Mouse (Mus musculus): ENCODE data around the gene Spo11. TPM values are rescaled to one million over a fixed set of nuclear protein-coding genes. Genes with fewer than 3 reads are reported as not detected.

Spo11 gene
- total and polyA plus RNA-seq, 3 experiments = 0.16 to 0.34 TPM; not detected in 1

DNA sequence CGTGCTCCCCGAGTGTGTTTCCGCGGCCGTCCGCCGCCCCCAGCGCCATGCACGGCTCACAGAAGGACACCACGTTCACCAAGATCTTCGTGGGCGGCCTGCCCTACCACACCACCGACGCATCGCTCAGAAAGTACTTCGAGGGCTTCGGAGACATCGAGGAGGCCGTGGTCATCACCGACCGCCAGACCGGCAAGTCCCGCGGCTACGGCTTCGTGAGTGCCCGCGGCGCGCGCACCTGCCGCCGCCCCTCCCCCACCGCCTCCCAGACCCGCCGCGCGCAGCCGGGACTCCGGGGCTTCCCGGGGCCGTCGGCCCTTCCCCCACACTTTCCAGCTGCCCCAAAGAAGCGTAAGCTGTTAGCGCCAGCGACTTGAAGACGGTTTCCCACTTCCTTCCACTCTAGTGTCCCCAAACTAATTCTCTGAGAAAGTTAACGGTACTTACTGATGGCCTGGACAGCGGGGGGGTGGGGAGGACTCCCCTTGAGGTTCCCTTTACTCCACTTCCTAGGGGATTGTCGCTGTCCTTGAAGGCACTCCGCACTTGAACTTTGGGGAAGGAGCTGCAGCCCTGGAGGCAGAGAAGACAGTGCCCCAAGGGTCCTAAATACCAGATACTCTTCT lies 44.7 kb downstream of the Spo11 start:
- in situ Hi-C loops (cut with MboI; ENCODE audit: low pct_ligation_motif_present, low pct_unique_long_range_greater_than_20kb, low sequenced_read_pairs) (loop anchor here (25.0 kb wide), 1 partner anchor 140 kb away; the partner anchor contains the start of gene Pck1), dilution Hi-C loops (cut with MboI; ENCODE audit: extremely low pct_ligation_motif_present, extremely low pct_unique_long_range_greater_than_20kb, low sequenced_read_pairs) (no loop called here)
- Histone ChIP-seq H3K36me3 (replicated peaks in 1 of 2; ENCODE audit: control insufficient read depth in 1 of 2, insufficient read depth in 1 of 2, low read length in 1 of 2) (peaks cover 13 to 42% of the 10 kb centered on the region in 2 experiments), H3K4me2 (ENCODE audit: insufficient read depth, low read depth, poor library complexity, severe bottlenecking) (peak overlapping the region; percentile 70), H3K79me2 (replicated peaks; ENCODE audit: control insufficient read depth, extremely low read depth, insufficient read depth, poor library complexity, severe bottlenecking) (peaks cover 21% of the 10 kb centered on the region), H3K27ac (ENCODE audit: insufficient read depth, low read depth) (peak overlapping the region; percentile 55), H3K4me3 (replicated peaks in 1 of 3; ENCODE audit: low read depth in 2 of 3, low read length in 2 of 3, poor library complexity in 1 of 3) (peak overlapping the region; percentile 72 to 87 (median 79)), H3K27me3 (replicated peaks) (peaks cover 6% of the 10 kb centered on the region), H3K4me1 (ENCODE audit: control insufficient read depth in 1 of 2, insufficient read depth in 2 of 2) (peaks cover 63 to 84% of the 10 kb centered on the region in 2 experiments), H3K9ac (ENCODE audit: insufficient read depth, low read depth) (peak overlapping the region; percentile 62), H3K9me3 (replicated peaks; ENCODE audit: low read length) (no peaks in the 10 kb centered on the region)
- peak; percentile 73 for DNase-seq (ENCODE audit: extremely low read depth)
- no peak; the same call in 1 of the 2 replicates for TF ChIP-seq RAD21 (IDR thresholded peaks at IDR 0.05; ENCODE audit: low read depth, low read length)
- peak; percentile 57; the same call in 1 of the 2 replicates for TF ChIP-seq MEF2A (IDR thresholded peaks at IDR 0.05; ENCODE audit: borderline replicate concordance, low read depth, low read length)
- no peak for TF ChIP-seq POLR2A (IDR thresholded peaks at IDR 0.05; ENCODE audit: low read depth, low read length)
- 0 out of 2 replicates have a peak, but pooled peaks have one; percentile 30 for TF ChIP-seq RCOR1 (conservative IDR thresholded peaks at IDR 0.05; ENCODE audit: low read depth, low read length)
- TF ChIP-seq NELFE (IDR thresholded peaks at IDR 0.05; ENCODE audit: low read depth, low read length) = no peak
- no peak for TF ChIP-seq GABPA (IDR thresholded peaks at IDR 0.05; ENCODE audit: insufficient replicate concordance, low read depth, low read length)
- no peak for TF ChIP-seq TBP (conservative IDR thresholded peaks at IDR 0.05; ENCODE audit: low read depth, low read length)
- TF ChIP-seq EP300 (IDR thresholded peaks at IDR 0.05; ENCODE audit: low read length) = 0 out of 2 replicates have a peak, but pooled peaks have one; percentile 22
- TF ChIP-seq MAZ (IDR thresholded peaks at IDR 0.05; ENCODE audit: low read depth, low read length) = no peak
- peak; percentile 30 for TF ChIP-seq HCFC1 (IDR thresholded peaks at IDR 0.05; ENCODE audit: low read depth, low read length)
- TF ChIP-seq CTCF (conservative IDR thresholded peaks at IDR 0.05 in 1 of 2, IDR thresholded peaks at IDR 0.05 in 1 of 2; ENCODE audit: low read depth in 2 of 2, low read length in 2 of 2) = no peak
- no peak; the same call in 1 of the 2 replicates for TF ChIP-seq MAX (IDR thresholded peaks at IDR 0.05; ENCODE audit: low read length)
- TF ChIP-seq JUND (conservative IDR thresholded peaks at IDR 0.05; ENCODE audit: low read depth, low read length) = no peak
- no peak for TF ChIP-seq USF1 (IDR thresholded peaks at IDR 0.05; ENCODE audit: low read depth, low read length)
- no peak for TF ChIP-seq USF2 (conservative IDR thresholded peaks at IDR 0.05; ENCODE audit: low read depth, low read length)
- TF ChIP-seq CHD1 (IDR thresholded peaks at IDR 0.05; ENCODE audit: low read depth, low read length) = no peak
- no peak for TF ChIP-seq JUN (IDR thresholded peaks at IDR 0.05; ENCODE audit: insufficient read depth, low read depth, low read length)
- TF ChIP-seq ZNF384 (IDR thresholded peaks at IDR 0.05; ENCODE audit: low read depth, low read length) = no peak
- no peak for TF ChIP-seq ZMIZ1 (IDR thresholded peaks at IDR 0.05; ENCODE audit: low read depth, low read length)
- peak; percentile 67 for TF ChIP-seq MXI1 (IDR thresholded peaks at IDR 0.05; ENCODE audit: low read depth, low read length)
- TF ChIP-seq ELF1 (IDR thresholded peaks at IDR 0.05; ENCODE audit: low read depth, low read length) = peak; percentile 46; the same call in 1 of the 2 replicates
- peak; percentile 93 for TF ChIP-seq SIN3A (IDR thresholded peaks at IDR 0.05; ENCODE audit: low read length)
- no peak for TF ChIP-seq POLR2AphosphoS2 (IDR thresholded peaks at IDR 0.05; ENCODE audit: low read depth, low read length)
- TF ChIP-seq ZKSCAN1 (IDR thresholded peaks at IDR 0.05; ENCODE audit: borderline replicate concordance, low read depth, low read length) = no peak
- TF ChIP-seq SMC3 (IDR thresholded peaks at IDR 0.05; ENCODE audit: low read depth, low read length) = 0 out of 2 replicates have a peak, but pooled peaks have one; percentile 9
- peak; percentile 72 for TF ChIP-seq BHLHE40 (IDR thresholded peaks at IDR 0.05; ENCODE audit: low read depth, low read length)
- TF ChIP-seq KAT2A (IDR thresholded peaks at IDR 0.05; ENCODE audit: insufficient replicate concordance, low read length) = no peak
- TF ChIP-seq NRF1 (IDR thresholded peaks at IDR 0.05; ENCODE audit: low read depth, low read length) = peak; percentile 63
- TF ChIP-seq CHD2 (IDR thresholded peaks at IDR 0.05; ENCODE audit: low read length) = peak; percentile 95
- TF ChIP-seq ZC3H11A (IDR thresholded peaks at IDR 0.05; ENCODE audit: low read depth, low read length) = no peak
- no peak for TF ChIP-seq PAX5 (IDR thresholded peaks at IDR 0.05; ENCODE audit: low read length)
- TF ChIP-seq MAFK (IDR thresholded peaks at IDR 0.05; ENCODE audit: insufficient replicate concordance, low read length) = no peak
- TF ChIP-seq MYC (IDR thresholded peaks at IDR 0.05; ENCODE audit: low read depth, low read length) = peak; percentile 28; the same call in 1 of the 2 replicates
- no peak for TF ChIP-seq E2F4 (IDR thresholded peaks at IDR 0.05; ENCODE audit: insufficient replicate concordance, low read depth, low read length)
- peak; percentile 71 for TF ChIP-seq IRF4 (IDR thresholded peaks at IDR 0.05; ENCODE audit: low read depth, low read length)
- peak; percentile 69 for TF ChIP-seq TCF12 (IDR thresholded peaks at IDR 0.05; ENCODE audit: low read depth, low read length)
- TF ChIP-seq UBTF (IDR thresholded peaks at IDR 0.05; ENCODE audit: low read depth, low read length) = no peak
- peak; percentile 71 for TF ChIP-seq ETS1 (conservative IDR thresholded peaks at IDR 0.05; ENCODE audit: low read depth, low read length)

All from CH12.LX (cell line).